Mouse (Mus musculus) G1E (cell line): Measurements from ENCODE around the gene Adam8. TPM values are rescaled to one million over a fixed set of nuclear protein-coding genes. Genes with fewer than 3 reads are reported as not detected.

ENCODE experiments used
- ATAC-seq: 2 replicates; pipeline ENCODE4 v1.8.0; 2016; ENCODE audit warnings: mild to moderate bottlenecking; ENCODE audit not compliant: insufficient number of reproducible peaks, poor library complexity, low FRiP score, severe bottlenecking; ENCODE audit errors: extremely low read depth
- DNase-seq: peaks from one replicate; pipeline ENCODE4 v3.0.0; 2012; ENCODE audit warnings: low spot score
- H3K27me3 ChIP-seq: 2 replicates; pipeline ENCODE4 v1.6.1; 2012; ENCODE audit warnings: mild to moderate bottlenecking, low read length, inconsistent platforms; ENCODE audit not compliant: insufficient read depth
- H3K36me3 ChIP-seq: replicated peaks from 2 replicates; pipeline ENCODE3; 2012; ENCODE audit warnings: mild to moderate bottlenecking, inconsistent platforms
- H3K4me1 ChIP-seq: 2 replicates; pipeline ENCODE4 v1.6.1; 2012; ENCODE audit warnings: low read depth, low read length, inconsistent platforms, mixed read lengths; ENCODE audit not compliant: insufficient read depth
- H3K4me3 ChIP-seq: 2 replicates; pipeline ENCODE4 v1.5.1; 2012; ENCODE audit warnings: low read depth, mild to moderate bottlenecking, inconsistent platforms, low read length, moderate library complexity, mixed read lengths
- H3K9me3 ChIP-seq: replicated peaks from 2 replicates; pipeline ENCODE4 v1.6.1; 2012; ENCODE audit warnings: inconsistent platforms
- CTCF ChIP-seq: IDR thresholded peaks from 2 replicates; pipeline ENCODE4 v1.5.1; 2012; ENCODE audit warnings: low read depth, low read length, inconsistent platforms, mixed read lengths
- GATA1 ChIP-seq: IDR thresholded peaks from 2 replicates; pipeline ENCODE4 v1.6.1; 2012; ENCODE audit warnings: borderline replicate concordance, low read length, inconsistent platforms, mixed read lengths
- GATA2 ChIP-seq: IDR thresholded peaks from 2 replicates; pipeline ENCODE4 v1.6.1; 2012; ENCODE audit warnings: low read depth, low read length, inconsistent platforms, borderline replicate concordance
- POLR2AphosphoS5 ChIP-seq: IDR thresholded peaks from 2 replicates; pipeline ENCODE4 v1.6.1; 2012; ENCODE audit warnings: low read depth, low read length, inconsistent platforms; ENCODE audit not compliant: insufficient replicate concordance
- TAL1 ChIP-seq: conservative IDR thresholded peaks from 2 replicates; pipeline ENCODE4 v1.6.1; 2012; ENCODE audit warnings: low read depth, low read length, inconsistent platforms, mixed read lengths
- polyA plus RNA-seq: library from polyadenylated mRNA; stranded (reverse); fragments of >175 nt; gene quantifications from 2 replicates; pipeline ENCODE4 v1.2.3, GENCODE M21; 2012
- total RNA-seq, 2 experiments: library from RNA; stranded (forward) in 1 of 2; stranded (reverse) in 1 of 2; fragments of 200-1000 nt in 1 of 2; fragments of >200 nt in 1 of 2; fragmentation: Nextera tagmentation in 1 of 2; gene quantifications; 2 replicates each; pipeline ENCODE4 v1.2.3; 2014 to 2017

The Adam8 gene
- total and polyA plus RNA-seq, 3 experiments = 0.07 to 0.76 TPM; not detected in 1

- Histone ChIP-seq H3K4me1 (no peaks in the 10 kb centered on the region; the same call in 1 of the 2 replicates), H3K36me3 (no peaks in the 10 kb centered on the region), H3K9me3 (no peaks in the 10 kb centered on the region), H3K27me3 (peaks cover 10% of the 10 kb centered on the region; the same call in 1 of the 2 replicates), H3K4me3 (no peak overlapping the region)
- no peak for TF ChIP-seq GATA1
- TF ChIP-seq CTCF = no peak
- no peak for TF ChIP-seq POLR2AphosphoS5
- no peak for TF ChIP-seq TAL1
- no peak for TF ChIP-seq GATA2
- ATAC-seq (no peak), DNase-seq (no peak)
These were observed 19.4 kb downstream of the Adam8 start for GRCm38 (mm10) chr7:139972923-139973331.

- H3K4me1 ChIP-seq = no peaks in the 10 kb centered on the region; the same call in 1 of the 2 replicates
- no peak for TF ChIP-seq GATA1
- TF ChIP-seq TAL1 = no peak
- TF ChIP-seq POLR2AphosphoS5 = no peak
- no peak for TF ChIP-seq GATA2
- no peak for TF ChIP-seq CTCF
- no peaks in the 10 kb centered on the region for H3K9me3 ChIP-seq
- peaks cover 8% of the 10 kb centered on the region; the same call in 1 of the 2 replicates for H3K27me3 ChIP-seq
- ATAC-seq (peak; percentile 31; the same call in 1 of the 2 replicates), DNase-seq (no peak)
- no peak overlapping the region for H3K4me3 ChIP-seq
- no peaks in the 10 kb centered on the region for H3K36me3 ChIP-seq
These were observed 20.9 kb downstream of the Adam8 start for GRCm38 (mm10) chr7:139971436-139971835.

- Histone ChIP-seq H3K9me3 (no peaks in the 10 kb centered on the region), H3K36me3 (no peaks in the 10 kb centered on the region), H3K4me1 (no peaks in the 10 kb centered on the region; the same call in 1 of the 2 replicates), H3K4me3 (no peak overlapping the region), H3K27me3 (peaks cover 8% of the 10 kb centered on the region; the same call in 1 of the 2 replicates)
- TF ChIP-seq GATA2 (no peak), CTCF (no peak), POLR2AphosphoS5 (no peak)
- ATAC-seq (no peak), DNase-seq (no peak)
These were observed 21.4 kb downstream of the Adam8 start for GRCm38 (mm10) chr7:139970979-139971378.

GRCm38 (mm10) chr7:139970216-139970919, 22.0 kb downstream of the Adam8 start:
- Histone ChIP-seq H3K27me3 (peaks cover 8% of the 10 kb centered on the region; the same call in 1 of the 2 replicates), H3K36me3 (no peaks in the 10 kb centered on the region), H3K9me3 (no peaks in the 10 kb centered on the region), H3K4me3 (no peak overlapping the region), H3K4me1 (no peaks in the 10 kb centered on the region; the same call in 1 of the 2 replicates)
- TF ChIP-seq CTCF (no peak), TAL1 (no peak), GATA2 (no peak), POLR2AphosphoS5 (no peak)
- DNase-seq (no peak), ATAC-seq (no peak)

- Histone ChIP-seq H3K36me3 (no peaks in the 10 kb centered on the region), H3K4me1 (no peaks in the 10 kb centered on the region), H3K27me3 (peaks cover 5% of the 10 kb centered on the region; the same call in 1 of the 2 replicates), H3K9me3 (no peaks in the 10 kb centered on the region), H3K4me3 (no peak overlapping the region)
- ATAC-seq (no peak), DNase-seq (no peak)
- TF ChIP-seq CTCF (peak; percentile 82), GATA2 (no peak)
These were observed 22.8 kb downstream of the Adam8 start for GRCm38 (mm10) chr7:139969348-139970130.

GRCm38 (mm10) chr7:139968428-139968827, 23.9 kb downstream of the Adam8 start:
- DNase-seq (no peak), ATAC-seq (no peak)
- H3K27me3 ChIP-seq = peaks cover 5% of the 10 kb centered on the region; the same call in 1 of the 2 replicates
- no peaks in the 10 kb centered on the region for H3K9me3 ChIP-seq
- no peaks in the 10 kb centered on the region for H3K36me3 ChIP-seq
- H3K4me3 ChIP-seq = no peak overlapping the region
- TF ChIP-seq CTCF = no peak
- TF ChIP-seq GATA1 = no peak
- TF ChIP-seq POLR2AphosphoS5 = no peak
- TF ChIP-seq GATA2 = no peak
- H3K4me1 ChIP-seq = no peaks in the 10 kb centered on the region
